Mouse (Mus musculus) limb, embryonic 13.5 days (tissue): ENCODE data around the gene Pcgf6. TPM values are rescaled to one million over a fixed set of nuclear protein-coding genes. Genes with fewer than 3 reads are reported as not detected.

Experiments
- ATAC-seq: fragments of 200-750 bp; cut with Nextera tagmentation; 2 replicates; pipeline ENCODE4 v1.8.0; 2017; ENCODE audit warnings: low read depth, moderate number of reproducible peaks, moderate TSS enrichment; ENCODE audit not compliant: low FRiP score
- H3K27ac ChIP-seq: fragments of 300-500 bp; sonication (generic); 2 replicates; pipeline ENCODE4 v1.5.1; 2015; ENCODE audit warnings: inconsistent platforms, mild to moderate bottlenecking, moderate library complexity
- H3K27me3 ChIP-seq: fragments of 300-500 bp; sonication (generic); 2 replicates; pipeline ENCODE4 v1.6.1; 2015; ENCODE audit warnings: mild to moderate bottlenecking, inconsistent platforms
- H3K36me3 ChIP-seq: fragments of 300-500 bp; sonication (generic); 2 replicates; pipeline ENCODE4 v1.6.1; 2015; ENCODE audit warnings: inconsistent platforms, mild to moderate bottlenecking, moderate library complexity
- H3K4me1 ChIP-seq: fragments of 300-500 bp; sonication (generic); 2 replicates; pipeline ENCODE4 v1.6.1; 2015; ENCODE audit warnings: inconsistent platforms
- H3K4me2 ChIP-seq: fragments of 300-500 bp; sonication (generic); replicated peaks from 2 replicates; pipeline ENCODE4 v1.6.1; 2015; ENCODE audit warnings: inconsistent platforms, mild to moderate bottlenecking, moderate library complexity
- H3K4me3 ChIP-seq: fragments of 300-500 bp; sonication (generic); 2 replicates; pipeline ENCODE4 v1.5.1; 2015; ENCODE audit warnings: moderate library complexity, mild to moderate bottlenecking, inconsistent platforms
- H3K9ac ChIP-seq: fragments of 300-500 bp; sonication (generic); 2 replicates; pipeline ENCODE4 v1.6.1; 2015; ENCODE audit warnings: mild to moderate bottlenecking, inconsistent platforms
- H3K9me3 ChIP-seq: fragments of 300-500 bp; sonication (generic); 2 replicates; pipeline ENCODE4 v1.6.1; 2016; ENCODE audit warnings: inconsistent platforms
- WGBS: fragments of 180-500 bp; shearing (Covaris S2); methylation state at CpG from one replicate; pipeline ENCODE4 v1.1.7; 2015; 5-methylcytosine and 5-hydroxymethylcytosine counted together
- polyA plus RNA-seq: library from polyadenylated mRNA; unstranded; fragments of >200 nt; fragmentation: Nextera tagmentation; extraction: Ambion mirVana; gene quantifications from 2 replicates; pipeline ENCODE4 v1.2.1, GENCODE M21; 2015

Pcgf6 gene
- polyA plus RNA-seq, 1 experiment from 2014 or later, result 23.3 TPM

DNA sequence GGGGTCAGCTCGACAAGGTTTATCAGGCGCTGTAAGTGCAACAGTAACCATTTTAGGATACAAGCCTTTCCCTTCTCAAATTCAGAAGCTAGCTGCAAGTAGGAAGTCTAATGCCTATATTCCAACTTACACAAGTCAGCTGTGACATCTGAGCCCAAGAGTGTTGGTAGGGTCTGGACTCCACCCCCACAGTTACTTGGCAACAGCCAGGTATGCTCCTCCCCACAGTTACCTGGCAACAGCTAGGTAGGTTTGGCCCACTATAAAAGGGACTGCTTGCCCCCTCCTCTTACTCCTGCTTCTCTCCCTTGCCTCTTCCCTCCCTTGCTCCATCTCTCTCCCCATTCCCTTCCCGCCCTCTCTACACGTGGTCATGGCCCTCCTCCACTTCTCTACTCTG is 1.6 kb downstream of the Pcgf6 start:
- peak overlapping the region; percentile 90 for H3K4me3 ChIP-seq
- H3K9me3 ChIP-seq, result no peaks in the 10 kb centered on the region
- H3K27ac ChIP-seq, result no peak overlapping the region
- no peaks in the 10 kb centered on the region for H3K27me3 ChIP-seq
- 0 out of 2 replicates have a peak overlapping the region, but pooled peaks have one; percentile 31 for H3K9ac ChIP-seq
- H3K4me2 ChIP-seq, result peak overlapping the region; percentile 79
- H3K4me1 ChIP-seq, result peaks cover 13% of the 10 kb centered on the region
- no peak for ATAC-seq
- peaks cover 32% of the 10 kb centered on the region for H3K36me3 ChIP-seq
- WGBS, result 70% methylated on average over 4 of the region's 4 CpGs

DNA sequence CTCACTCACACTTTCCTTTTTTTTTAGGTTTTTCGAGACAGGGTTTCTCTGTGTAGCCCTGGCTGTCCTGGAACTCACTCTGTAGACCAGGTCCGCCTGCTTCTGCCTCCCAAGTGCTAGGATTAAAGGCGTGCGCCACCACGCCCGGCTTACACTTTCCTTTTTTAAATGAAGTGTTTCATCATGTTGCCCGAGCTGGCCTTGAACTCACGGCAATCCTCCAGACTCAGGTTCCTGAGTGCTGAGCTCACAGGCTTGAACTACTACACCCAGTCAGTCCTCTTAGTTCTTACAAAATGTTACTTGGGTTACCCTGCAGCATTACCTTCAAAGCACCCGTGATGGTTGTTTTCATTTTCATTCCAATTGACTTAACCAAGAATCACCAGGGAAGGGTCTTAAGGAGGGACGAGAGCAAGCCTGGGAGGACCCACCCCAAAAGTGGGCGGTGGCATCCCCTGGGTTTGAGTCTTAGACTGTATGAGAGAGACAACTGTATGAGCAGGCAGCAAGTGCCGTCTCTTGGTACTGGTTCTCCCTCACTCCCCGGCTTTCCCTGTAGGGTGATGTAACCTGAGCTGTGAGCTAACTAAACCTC is 3.4 kb downstream of the Pcgf6 start:
- Histone ChIP-seq H3K27ac (no peak overlapping the region), H3K4me2 (no peak overlapping the region), H3K9ac (no peak overlapping the region), H3K4me3 (no peak overlapping the region), H3K9me3 (no peaks in the 10 kb centered on the region), H3K36me3 (peaks cover 41% of the 10 kb centered on the region), H3K27me3 (no peaks in the 10 kb centered on the region), H3K4me1 (peaks cover 13% of the 10 kb centered on the region)
- 85% methylated on average over 13 of the region's 13 CpGs for WGBS
- ATAC-seq, result no peak

DNA sequence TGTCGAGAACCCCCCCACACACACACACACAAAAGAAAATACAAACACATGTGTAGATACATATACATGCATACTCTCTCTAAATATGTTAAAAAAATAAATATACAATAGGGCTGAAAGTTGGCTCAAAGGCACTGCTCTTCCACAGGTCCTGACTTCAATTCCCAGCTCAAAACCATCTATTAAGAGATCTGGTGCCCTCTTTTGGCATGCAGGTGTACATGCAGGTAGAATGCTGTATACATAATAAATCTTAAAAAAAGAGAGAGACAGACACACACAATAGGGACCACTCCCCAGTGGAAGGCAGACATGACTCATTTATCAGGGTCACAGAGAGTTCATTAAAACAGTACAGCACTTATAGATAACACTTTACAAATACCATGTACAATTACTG is 4.4 kb downstream of the Pcgf6 start:
- H3K4me1 ChIP-seq, result peaks cover 13% of the 10 kb centered on the region
- H3K27me3 ChIP-seq, result no peaks in the 10 kb centered on the region
- H3K9ac ChIP-seq, result no peak overlapping the region
- H3K27ac ChIP-seq, result no peak overlapping the region
- 95% methylated on average over 1 of the region's 1 CpGs for WGBS
- peaks cover 44% of the 10 kb centered on the region for H3K36me3 ChIP-seq
- no peak overlapping the region for H3K4me2 ChIP-seq
- no peak for ATAC-seq
- no peaks in the 10 kb centered on the region for H3K9me3 ChIP-seq
- no peak overlapping the region for H3K4me3 ChIP-seq

DNA sequence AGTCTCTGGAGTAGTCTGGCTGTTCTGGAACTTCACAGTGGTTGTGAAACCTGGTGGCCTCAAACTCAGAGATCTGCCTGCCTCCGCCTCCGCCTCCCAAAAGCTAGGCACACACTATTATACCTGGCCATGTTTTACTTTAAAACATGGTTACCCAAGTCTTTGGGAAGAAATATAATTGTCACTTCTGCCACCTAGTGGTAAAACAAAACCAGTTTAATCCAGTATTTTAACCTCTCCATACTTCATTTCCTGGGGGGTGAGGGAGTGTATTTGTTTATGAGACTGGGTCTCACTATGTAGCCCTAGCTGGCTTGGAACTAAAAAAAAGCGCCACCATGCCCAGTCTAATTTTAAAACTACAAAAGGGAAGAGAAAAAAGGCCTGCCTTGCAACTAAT is 7.1 kb downstream of the Pcgf6 start:
- Histone ChIP-seq H3K27me3 (no peaks in the 10 kb centered on the region), H3K36me3 (peaks cover 68% of the 10 kb centered on the region), H3K4me2 (no peak overlapping the region), H3K9me3 (no peaks in the 10 kb centered on the region), H3K27ac (no peak overlapping the region), H3K9ac (no peak overlapping the region), H3K4me3 (no peak overlapping the region), H3K4me1 (no peaks in the 10 kb centered on the region)
- no peak for ATAC-seq
- WGBS, result 88% methylated on average over 3 of the region's 3 CpGs

DNA sequence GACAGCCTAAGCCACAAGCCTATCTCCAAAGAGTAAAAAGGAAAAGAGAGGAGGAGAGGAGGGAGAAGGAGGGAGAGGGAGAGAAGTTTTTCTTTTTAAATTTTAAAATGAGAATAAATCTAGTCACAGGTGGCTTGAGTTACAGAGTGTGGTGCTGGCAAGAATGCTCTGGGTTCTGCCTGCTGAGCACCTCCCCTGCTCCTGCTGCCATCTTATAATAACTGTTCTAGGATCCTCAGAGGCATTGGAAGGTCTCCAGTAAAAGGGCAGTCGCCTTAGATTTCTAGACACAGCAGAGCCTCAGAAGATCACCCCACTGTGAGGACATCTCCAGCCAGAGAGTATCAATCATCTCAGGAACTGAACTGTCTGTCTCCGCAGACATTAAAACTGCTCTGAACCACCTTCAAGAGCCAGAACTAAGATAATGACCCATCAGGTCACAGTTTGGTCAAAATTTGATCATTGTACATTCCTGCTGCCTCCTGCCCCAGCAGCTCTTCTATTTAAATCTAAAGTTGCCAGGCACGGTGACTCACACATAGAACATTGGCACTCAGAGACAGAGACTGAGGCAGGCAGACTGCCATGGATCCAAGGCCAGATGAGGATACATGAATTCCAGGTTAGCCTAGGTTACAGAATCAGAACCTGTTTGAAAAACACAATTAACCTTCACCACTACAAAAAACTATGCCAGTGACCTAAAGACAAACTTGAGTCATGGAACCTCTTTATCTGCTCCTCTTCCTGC is 9.8 kb downstream of the Pcgf6 start:
- Histone ChIP-seq H3K9me3 (no peaks in the 10 kb centered on the region), H3K27me3 (no peaks in the 10 kb centered on the region), H3K4me2 (no peak overlapping the region), H3K9ac (no peak overlapping the region), H3K27ac (no peak overlapping the region), H3K4me3 (no peak overlapping the region), H3K4me1 (no peaks in the 10 kb centered on the region), H3K36me3 (peaks cover 68% of the 10 kb centered on the region)
- 89% methylated on average over 3 of the region's 3 CpGs for WGBS
- ATAC-seq, result no peak

DNA sequence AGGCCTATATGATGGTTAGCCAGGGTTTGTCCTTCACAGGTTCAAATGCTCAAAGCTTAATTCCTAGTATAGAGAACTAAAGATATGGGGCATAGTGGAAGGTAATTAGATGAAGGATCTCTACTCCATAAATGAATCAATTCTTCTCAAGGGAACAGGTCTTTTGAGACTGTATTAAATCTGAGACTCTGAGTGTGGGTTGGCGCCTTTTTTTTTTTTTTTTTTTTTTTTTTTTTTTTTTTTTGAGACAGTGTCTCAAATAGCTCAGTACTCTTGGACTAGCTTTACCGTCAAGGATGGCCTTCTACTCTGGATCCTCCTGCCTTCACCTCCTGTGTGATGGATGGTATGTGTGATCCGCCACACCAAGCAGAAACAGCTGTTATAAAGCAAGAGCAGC is 14.1 kb downstream of the Pcgf6 start:
- ATAC-seq, result no peak
- Histone ChIP-seq H3K27me3 (no peaks in the 10 kb centered on the region), H3K27ac (no peak overlapping the region), H3K4me3 (no peak overlapping the region), H3K9me3 (no peaks in the 10 kb centered on the region), H3K36me3 (peaks cover 76% of the 10 kb centered on the region), H3K4me1 (no peaks in the 10 kb centered on the region), H3K9ac (no peak overlapping the region), H3K4me2 (no peak overlapping the region)
- 87% methylated on average over 3 of the region's 3 CpGs for WGBS

DNA sequence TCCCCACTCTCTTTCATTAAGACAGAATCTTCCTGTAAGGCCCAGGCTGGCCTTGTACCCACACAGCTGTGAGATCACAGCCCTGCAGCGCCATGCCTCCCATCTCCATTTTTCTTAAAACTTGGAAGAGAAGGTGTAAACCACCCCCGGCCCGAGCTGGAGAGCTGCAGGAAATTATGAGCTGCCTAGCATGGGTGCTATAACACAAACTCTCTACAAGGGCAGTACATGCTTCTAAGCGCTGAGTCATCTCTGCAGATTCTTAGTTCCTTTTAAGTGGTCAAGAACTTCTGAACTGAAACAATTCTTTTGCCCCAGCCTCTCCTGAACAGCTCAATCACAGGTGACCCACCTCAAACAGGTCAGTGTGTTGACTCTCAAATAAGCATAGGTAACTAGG is 15.8 kb downstream of the Pcgf6 start:
- Histone ChIP-seq H3K9ac (no peak overlapping the region), H3K4me2 (no peak overlapping the region), H3K27me3 (no peaks in the 10 kb centered on the region), H3K9me3 (no peaks in the 10 kb centered on the region), H3K4me3 (no peak overlapping the region), H3K4me1 (no peaks in the 10 kb centered on the region), H3K36me3 (peaks cover 62% of the 10 kb centered on the region), H3K27ac (no peak overlapping the region)
- ATAC-seq, result no peak
- WGBS, result 90% methylated on average over 4 of the region's 4 CpGs

DNA sequence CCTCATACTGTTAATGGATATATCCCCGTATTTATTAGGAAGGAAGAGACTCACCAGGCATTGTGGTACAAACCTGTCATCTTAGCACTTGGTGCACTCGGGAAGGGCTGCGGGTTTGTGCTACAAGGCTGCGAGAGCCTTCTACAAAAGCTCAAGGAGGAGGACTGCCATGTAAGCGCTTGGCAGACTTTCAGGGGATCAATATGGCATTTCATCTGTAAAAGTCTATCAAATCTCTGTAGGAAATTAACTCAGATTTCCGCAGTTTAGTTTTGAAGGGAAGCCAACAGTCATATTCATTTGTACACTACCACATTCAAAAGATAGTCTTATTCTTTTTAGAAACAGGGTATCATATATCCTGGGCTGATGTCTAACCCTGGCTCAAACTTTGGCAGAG is 18.9 kb downstream of the Pcgf6 start:
- 88% methylated on average over 6 of the region's 6 CpGs for whole genome bisulfite sequencing

DNA sequence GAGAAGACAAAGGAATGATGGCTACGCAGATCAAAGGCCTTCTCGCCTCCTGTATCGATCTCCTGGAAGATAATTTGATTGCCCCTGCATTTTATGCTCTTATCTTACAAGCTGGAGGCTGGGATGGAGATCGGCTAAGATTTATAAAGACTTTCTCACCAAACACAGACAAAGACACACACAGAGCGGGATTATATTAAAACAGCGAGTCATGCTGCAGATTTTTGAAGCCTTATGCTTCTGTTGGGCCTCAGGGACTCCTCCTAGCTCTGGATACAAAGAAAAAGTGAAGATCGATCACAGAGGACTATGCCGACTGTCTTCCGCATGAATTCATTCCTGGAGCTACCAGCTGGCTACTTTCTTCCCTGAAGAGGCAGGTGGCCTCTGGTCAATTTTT is 20.9 kb downstream of the Pcgf6 start:
- WGBS, result 87% methylated on average over 9 of the region's 9 CpGs
- Histone ChIP-seq H3K27ac (no peak overlapping the region), H3K9me3 (no peaks in the 10 kb centered on the region), H3K4me3 (no peak overlapping the region), H3K4me1 (no peaks in the 10 kb centered on the region), H3K36me3 (peaks cover 20% of the 10 kb centered on the region), H3K27me3 (no peaks in the 10 kb centered on the region), H3K4me2 (no peak overlapping the region), H3K9ac (no peak overlapping the region)
- ATAC-seq, result no peak

More for the DNA sequence above, 18.9 kb downstream of the Pcgf6 start:
- Histone ChIP-seq H3K4me1 (no peaks in the 10 kb centered on the region), H3K36me3 (peaks cover 32% of the 10 kb centered on the region), H3K4me3 (no peak overlapping the region), H3K9me3 (no peaks in the 10 kb centered on the region), H3K4me2 (no peak overlapping the region), H3K27ac (no peak overlapping the region), H3K9ac (no peak overlapping the region), H3K27me3 (no peaks in the 10 kb centered on the region)
- no peak for ATAC-seq

DNA sequence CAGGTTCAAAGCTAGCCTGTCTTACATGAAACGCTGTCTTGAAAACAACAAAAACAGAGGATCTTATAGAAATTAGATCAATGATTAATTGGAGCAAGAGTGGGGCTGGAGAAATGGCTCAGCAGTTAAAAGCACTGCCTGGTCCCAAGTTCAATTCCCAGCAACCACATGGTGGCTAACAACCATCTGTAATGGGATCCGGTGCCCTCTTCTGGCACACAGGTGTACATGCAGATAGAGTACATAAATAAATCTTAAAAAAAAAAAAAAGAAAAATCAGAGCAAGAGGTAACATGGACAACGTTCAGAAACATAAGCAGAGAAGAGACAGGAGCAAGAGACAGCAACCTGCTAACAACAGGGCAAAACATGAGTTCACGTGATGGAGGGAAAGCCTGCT is 24.2 kb downstream of the Pcgf6 start:
- 0 out of 2 replicates have a peak, but pooled peaks cover 2% of the 10 kb centered on the region for H3K27me3 ChIP-seq
- no peaks in the 10 kb centered on the region for H3K9me3 ChIP-seq
- H3K36me3 ChIP-seq, result no peaks in the 10 kb centered on the region
- H3K9ac ChIP-seq, result no peak overlapping the region
- no peaks in the 10 kb centered on the region for H3K4me1 ChIP-seq
- no peak for ATAC-seq
- 90% methylated on average over 4 of the region's 4 CpGs for WGBS
- H3K4me3 ChIP-seq, result no peak overlapping the region
- no peak overlapping the region for H3K4me2 ChIP-seq
- H3K27ac ChIP-seq, result no peak overlapping the region

DNA sequence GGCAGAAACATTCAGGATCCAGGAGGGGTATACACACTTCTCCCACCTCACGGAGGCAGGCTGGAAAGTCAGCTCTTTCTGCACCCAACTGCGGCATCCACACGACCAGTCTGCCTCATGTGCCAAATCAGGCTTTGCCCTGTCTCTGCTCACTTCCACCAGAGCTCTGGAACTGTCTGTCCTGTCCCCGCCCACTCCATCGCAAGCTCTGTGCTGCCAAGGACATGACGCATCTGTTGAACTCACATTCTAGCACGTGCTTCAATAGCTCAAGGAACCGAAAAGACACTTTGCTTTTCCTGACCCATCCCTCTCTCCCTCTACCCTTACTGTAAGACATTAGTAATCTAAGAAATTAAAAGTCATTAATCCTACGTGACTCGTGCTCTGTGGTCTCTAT is 25.8 kb downstream of the Pcgf6 start:
- H3K9ac ChIP-seq, result no peak overlapping the region
- no peak overlapping the region for H3K4me2 ChIP-seq
- peaks cover 3% of the 10 kb centered on the region; the same call in 1 of the 2 replicates for H3K27me3 ChIP-seq
- no peak overlapping the region for H3K27ac ChIP-seq
- no peaks in the 10 kb centered on the region for H3K36me3 ChIP-seq
- no peaks in the 10 kb centered on the region for H3K4me1 ChIP-seq
- no peak for ATAC-seq
- no peak overlapping the region for H3K4me3 ChIP-seq
- H3K9me3 ChIP-seq, result no peaks in the 10 kb centered on the region
- 80% methylated on average over 10 of the region's 10 CpGs for WGBS

DNA sequence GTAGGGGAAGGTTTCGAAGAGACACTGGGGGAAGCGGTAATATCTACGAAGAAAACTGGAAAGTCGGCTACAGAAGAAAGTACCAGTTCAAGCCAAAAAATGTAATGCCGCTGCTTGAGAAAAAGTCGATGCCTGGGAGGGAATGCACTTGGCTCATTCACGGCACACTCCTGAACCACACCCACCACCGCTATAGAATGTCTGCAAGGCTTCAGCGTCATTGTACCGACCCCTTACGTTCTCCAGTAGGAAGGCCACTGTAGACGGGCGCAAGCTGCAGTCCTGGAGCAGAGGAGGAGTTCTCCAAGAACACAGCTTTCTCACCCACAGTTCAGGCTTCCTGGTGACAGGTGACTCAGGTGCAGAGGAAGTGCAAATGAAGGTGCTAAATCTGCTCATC is 27.2 kb downstream of the Pcgf6 start:
- Histone ChIP-seq H3K4me2 (no peak overlapping the region), H3K4me1 (0 out of 2 replicates have a peak, but pooled peaks cover 2% of the 10 kb centered on the region), H3K27me3 (peaks cover 14% of the 10 kb centered on the region), H3K9ac (no peak overlapping the region), H3K36me3 (no peaks in the 10 kb centered on the region), H3K27ac (no peak overlapping the region), H3K9me3 (no peaks in the 10 kb centered on the region), H3K4me3 (no peak overlapping the region)
- WGBS, result 86% methylated on average over 13 of the region's 13 CpGs
- ATAC-seq, result no peak

DNA sequence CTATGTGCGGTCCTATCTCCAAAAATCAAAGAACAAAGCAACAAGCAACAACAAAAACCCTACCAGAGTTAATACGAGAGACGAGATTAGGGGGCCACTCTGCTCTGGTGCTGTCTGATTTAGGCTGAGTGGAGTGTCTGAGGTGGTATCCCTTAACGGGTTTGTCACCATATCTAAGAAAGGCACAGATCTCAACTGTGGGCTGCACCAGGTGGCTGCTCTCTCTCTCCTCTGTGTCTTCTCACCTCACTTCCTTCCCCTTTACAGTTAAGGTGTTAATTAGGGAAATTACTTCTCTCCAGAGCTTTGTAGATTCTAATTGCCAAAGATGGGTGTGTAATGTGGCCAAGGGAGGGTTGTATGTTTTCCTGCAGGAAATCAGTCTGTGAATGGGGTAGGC is 28.0 kb downstream of the Pcgf6 start:
- no peak for ATAC-seq
- H3K27ac ChIP-seq, result no peak overlapping the region
- no peaks in the 10 kb centered on the region for H3K36me3 ChIP-seq
- H3K4me2 ChIP-seq, result no peak overlapping the region
- 0 out of 2 replicates have a peak, but pooled peaks cover 2% of the 10 kb centered on the region for H3K4me1 ChIP-seq
- no peak overlapping the region for H3K4me3 ChIP-seq
- H3K9ac ChIP-seq, result no peak overlapping the region
- H3K9me3 ChIP-seq, result no peaks in the 10 kb centered on the region
- WGBS, result 71% methylated on average over 4 of the region's 4 CpGs
- H3K27me3 ChIP-seq, result peaks cover 22% of the 10 kb centered on the region
